Mouse (Mus musculus) heart, postnatal 14 days (tissue): ENCODE data around the gene Pdzd4. TPM values are rescaled to one million over a fixed set of nuclear protein-coding genes. Genes with fewer than 3 reads are reported as not detected.

Source experiments
- DNase-seq, 2 experiments: peaks; one replicate each; pipeline ENCODE4 v3.0.0; 2021 to 2022
- intact Hi-C: fragments of 180-260 bp; cut with DNase I; formaldehyde crosslinking; loops from one replicate; pipeline ENCODE4 v1.15.1; 2025
- long read RNA-seq, 2 experiments: library from polyadenylated mRNA; stranded (forward); transcript quantifications; one replicate each; pipeline ENCODE4 v2.0.0; 2021
- total RNA-seq, 2 experiments: library from RNA; stranded (reverse); gene quantifications; 2 replicates each; pipeline ENCODE4 v1.2.3; 2021

Pdzd4 gene
- total RNA-seq, result 1 to 10 TPM; 2.0 to 2.1 TPM
- long read RNA-seq, experiment 1, result 0 reads
- long read RNA-seq, experiment 2, result 0 reads

DNA sequence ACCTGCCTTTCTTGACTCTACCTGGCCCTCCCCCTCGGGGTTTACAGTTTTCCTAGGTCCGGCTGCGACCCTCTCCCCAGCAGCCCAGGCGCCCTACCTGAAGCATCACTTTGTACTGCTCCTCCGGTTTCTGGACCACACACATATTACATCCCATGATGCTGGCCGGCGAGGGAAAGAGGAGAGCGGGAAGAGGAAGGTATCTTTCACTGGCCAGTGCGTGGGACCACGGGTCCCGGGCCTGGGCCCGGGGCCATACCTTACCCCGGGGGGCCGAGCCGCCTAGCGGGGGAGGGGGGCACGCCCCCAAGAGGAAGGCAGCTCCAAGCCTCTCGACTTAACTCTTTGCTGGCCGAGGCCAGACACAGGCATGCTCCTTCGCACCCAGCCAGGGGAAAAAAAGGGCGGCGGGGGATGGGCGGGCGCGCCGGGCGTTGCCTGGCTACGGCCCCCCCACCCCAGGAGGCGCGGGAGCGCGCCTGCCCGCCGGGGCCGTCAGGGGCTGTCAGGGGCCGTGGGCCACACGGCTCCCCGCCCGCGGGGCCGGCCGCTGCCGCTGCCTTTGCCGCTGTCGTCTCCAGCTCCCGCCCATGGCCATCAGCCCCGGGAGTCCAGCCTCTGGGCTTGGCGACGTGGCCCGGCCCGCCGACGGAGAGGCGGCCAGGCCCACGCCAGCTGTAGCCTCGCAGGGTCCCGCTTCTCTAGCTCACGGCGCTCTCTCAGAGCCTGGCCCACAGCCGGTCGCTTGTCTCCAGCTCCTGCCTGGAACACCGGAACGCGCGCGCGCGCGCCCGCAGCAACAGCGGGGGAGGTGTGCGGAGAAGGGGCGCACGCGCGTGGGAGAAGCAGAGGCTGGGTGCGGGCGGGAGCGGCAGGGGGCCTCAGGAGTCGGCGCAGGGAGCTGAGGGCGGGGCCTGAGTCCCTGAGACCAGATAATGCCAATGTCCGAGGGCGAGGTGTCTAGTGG is at the start of gene Pdzd4:
Pdzd4 (minus strand) TSS at position 785 of the 967 bp plus-strand sequence.
- intact Hi-C loops, result no loop called here

DNA sequence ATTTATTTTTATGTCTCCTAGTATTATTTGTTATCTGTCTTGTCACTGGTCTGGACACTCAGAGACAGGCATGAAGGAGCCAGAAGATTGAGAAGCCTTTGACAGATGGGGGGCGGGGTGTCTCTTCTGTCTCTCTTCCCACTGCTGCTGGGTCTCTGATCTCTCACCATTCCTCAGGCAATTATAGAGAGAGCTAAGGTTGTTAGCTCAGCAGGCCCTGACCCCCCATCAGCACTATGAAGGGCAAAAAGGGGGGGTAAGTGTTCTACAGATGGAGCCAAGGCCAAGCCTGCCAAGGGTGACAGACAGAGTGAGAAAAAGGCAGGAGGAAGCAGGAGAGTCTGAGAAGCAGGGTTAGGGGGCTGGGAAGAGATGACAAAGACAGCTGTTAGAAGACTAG is 47.2 kb upstream of the Pdzd4 start:
- DNase-seq, result no peak
- intact Hi-C loops, result no loop called here

More for the DNA sequence above, at the start of gene Pdzd4:
- DNase-seq, result peak; percentile 56

DNA sequence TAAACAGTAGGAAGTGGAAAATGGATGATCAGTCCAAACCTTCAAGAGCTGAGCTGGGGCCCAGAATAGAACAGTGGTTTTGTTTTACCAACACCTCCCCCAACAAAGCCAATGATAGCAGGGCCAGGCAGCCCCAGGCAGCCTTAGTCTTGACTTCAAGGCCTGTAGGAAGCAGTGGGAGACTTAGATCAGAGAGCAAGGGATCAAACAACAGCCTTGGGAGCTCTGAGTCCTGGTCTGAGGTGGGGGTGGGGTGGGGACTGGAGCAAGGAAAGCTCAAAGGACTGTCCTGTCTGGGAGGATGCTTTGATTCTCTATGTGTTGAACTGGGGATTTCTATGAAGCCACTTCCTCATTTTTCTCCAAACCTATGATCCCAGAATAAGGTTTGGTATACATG is 46.7 kb upstream of the Pdzd4 start:
- DNase-seq, result no peak
- intact Hi-C loops, result no loop called here

- intact Hi-C loops, result no loop called here
- peak; percentile 37 to 38 for DNase-seq
These were observed 44.6 kb upstream of the Pdzd4 start for GRCm38 (mm10) chrX:73869334-73869733.

- intact Hi-C loops, result no loop called here
- no peak for DNase-seq
These were observed 43.1 kb upstream of the Pdzd4 start for GRCm38 (mm10) chrX:73867852-73868251.

DNA sequence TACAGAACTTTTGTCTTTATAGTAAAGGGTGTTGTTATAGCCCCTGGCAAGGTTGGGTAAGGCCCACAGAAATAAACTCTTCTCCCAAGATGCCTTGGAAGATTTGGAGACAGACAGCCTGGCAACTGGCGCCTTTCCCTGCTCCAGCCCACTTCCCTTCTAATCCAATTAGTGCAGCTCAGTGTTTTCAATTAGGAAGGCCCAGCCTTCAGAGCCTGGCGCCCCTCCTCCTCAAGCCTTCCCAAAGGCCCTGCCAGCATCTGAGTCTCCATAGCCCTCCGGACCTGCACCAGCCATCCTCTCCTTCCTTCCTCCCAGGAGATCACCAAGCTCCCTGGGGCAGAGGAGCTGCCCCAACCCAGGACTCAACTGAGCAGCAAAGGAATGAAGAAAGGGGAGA is 42.5 kb upstream of the Pdzd4 start:
- DNase-seq, result no peak
- intact Hi-C loops, result no loop called here

DNA sequence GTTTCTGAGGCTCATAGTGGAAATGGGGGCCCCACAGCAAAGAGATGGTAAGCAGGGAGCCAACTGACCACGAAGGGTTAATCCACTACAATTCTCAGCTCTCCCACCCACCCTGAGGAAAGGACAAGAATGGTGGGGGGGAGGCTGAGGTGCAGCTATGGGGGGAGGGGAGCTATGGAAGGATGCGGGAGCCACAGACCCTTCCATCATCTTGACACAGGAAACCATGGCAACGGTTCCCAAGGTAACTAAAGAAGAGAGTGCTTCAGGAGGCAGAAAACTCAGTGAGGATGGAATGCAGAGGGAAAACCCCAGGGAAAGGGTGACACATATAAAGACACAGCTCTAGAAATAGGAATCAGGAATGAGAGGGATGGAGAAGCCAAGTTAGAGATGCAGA is 39.9 kb upstream of the Pdzd4 start:
- intact Hi-C loops, result no loop called here

GRCm38 (mm10) chrX:73855087-73855408 is 30.3 kb upstream of the Pdzd4 start:
- intact Hi-C loops, result no loop called here
- peak in 1 of 2 experiments; percentile 18 for DNase-seq

More for the DNA sequence above, 39.9 kb upstream of the Pdzd4 start:
- DNase-seq, result no peak

- intact Hi-C loops, result no loop called here
- peak in 1 of 2 experiments; percentile 1 for DNase-seq
These were observed 29.7 kb upstream of the Pdzd4 start for GRCm38 (mm10) chrX:73854326-73855086.

DNA sequence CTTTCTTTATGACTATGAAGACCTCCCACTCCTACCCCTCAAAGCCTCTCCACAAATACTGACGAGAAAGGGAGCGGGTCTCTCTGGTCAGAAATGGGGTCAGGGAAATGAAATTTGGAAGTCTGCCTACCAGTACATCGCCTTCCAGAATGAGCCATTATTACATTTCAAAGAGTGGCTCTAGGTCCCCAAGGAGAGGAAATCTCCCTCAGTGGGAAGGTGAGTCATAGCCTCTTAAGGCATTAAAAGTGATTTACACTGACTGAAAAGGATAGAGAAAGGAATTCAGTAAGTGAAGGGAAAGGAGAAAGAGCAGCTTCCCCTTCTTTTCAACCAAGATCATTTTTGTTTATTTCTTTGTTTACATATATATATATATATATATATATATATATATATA is 11.9 kb upstream of the Pdzd4 start:
- intact Hi-C loops, result no loop called here
- DNase-seq, result no peak

DNA sequence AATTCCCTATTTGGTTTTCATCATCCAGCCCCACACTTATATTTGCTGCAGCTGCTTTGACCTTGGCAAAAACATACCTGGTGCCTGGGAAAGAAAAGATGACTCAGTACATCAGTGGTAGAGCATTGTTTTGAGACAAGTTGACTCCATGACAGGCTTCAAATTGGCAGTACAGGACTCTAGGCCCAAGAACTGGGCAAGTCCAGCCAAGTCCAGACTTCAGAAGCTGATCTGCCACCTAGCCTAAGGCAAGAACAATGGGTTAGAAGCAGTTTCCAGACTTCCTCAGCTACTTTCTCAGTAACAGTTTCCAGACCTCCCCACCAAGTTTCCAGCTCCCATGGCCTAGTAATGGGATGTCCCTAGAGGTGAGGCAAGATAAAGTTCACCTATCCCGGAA is 11.0 kb upstream of the Pdzd4 start:
- intact Hi-C loops, result no loop called here
- no peak for DNase-seq

DNA sequence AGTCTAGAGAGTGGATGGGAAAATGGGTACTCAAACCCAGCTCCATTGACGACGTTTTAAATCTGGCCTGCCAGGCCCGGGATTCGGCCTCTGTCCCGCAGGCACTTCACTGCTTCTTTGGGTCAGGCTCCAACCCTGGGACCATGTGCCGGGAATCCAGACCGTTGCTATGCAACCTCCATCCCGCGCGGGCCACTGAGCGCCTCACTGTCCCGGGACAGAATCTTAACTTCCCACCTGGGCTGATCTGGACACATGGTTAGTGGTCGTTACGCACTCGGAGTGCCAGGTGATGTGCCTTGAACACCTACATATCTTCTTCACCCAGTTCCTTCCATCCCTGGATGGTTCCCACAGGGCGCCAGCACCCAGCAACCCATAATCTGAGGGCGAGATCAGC is 1.0 kb downstream of the Pdzd4 start:
- DNase-seq, result no peak

DNA sequence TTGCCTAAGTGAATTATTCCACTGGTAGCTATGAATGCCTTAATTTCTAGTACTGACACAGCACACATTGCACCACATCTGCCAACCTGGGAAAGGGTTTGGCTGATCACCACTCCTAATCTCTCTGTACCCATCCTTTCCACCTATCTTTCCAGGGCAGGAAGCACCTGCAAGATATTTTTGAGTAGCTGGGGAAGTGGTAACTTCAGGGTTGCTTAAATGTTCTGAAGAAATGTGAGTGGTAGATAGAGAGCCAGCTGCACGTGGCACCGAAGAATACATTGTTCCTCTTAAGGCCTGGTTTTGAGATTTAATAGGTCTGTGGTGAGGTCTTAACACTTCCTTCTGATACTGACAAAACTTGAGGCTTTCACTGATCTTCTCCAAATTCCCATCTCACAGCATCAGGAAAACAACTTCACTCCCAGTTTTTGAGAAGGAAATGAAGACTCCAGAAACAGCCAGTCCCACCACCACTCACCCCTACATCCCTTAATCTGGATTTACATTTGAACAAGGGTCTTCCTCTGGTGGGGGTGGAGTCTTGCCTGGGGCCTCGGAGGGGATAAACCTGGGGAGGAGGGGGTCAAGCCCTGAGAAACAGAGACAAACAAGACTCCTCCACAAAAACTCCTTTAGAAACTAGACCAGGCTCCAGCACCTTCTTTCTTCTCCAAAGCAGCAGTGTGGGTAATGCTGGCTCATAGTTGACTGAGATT is 8.0 kb downstream of the Pdzd4 start:
- no peak for DNase-seq
- intact Hi-C loops, result no loop called here

More for the DNA sequence above, 1.0 kb downstream of the Pdzd4 start:
- intact Hi-C loops, result no loop called here

GRCm38 (mm10) chrX:73815072-73815471 is 9.7 kb downstream of the Pdzd4 start:
- no peak for DNase-seq
- intact Hi-C loops, result no loop called here

DNA sequence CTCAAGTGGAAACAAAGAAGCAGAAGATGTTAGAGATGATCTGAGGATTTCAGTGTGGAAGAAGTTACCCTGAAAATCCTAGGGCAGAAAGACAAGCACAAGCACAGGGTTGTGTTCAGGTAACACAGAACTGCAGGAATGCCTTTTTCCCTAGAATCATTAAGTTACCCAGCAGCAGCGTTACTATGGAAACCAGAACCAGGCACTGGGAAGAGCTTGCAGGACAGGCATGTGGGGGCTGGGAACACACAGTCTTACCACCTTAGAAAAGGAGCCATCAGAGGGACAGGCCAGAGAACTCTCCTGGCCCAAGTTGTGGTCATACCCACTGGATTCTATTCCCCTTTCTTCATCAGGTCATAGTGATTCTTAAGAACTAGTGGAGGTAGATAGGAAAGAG is 19.0 kb downstream of the Pdzd4 start:
- intact Hi-C loops, result no loop called here

GRCm38 (mm10) chrX:73798502-73798901 is 26.3 kb downstream of the Pdzd4 start:
- DNase-seq, result peak; percentile 77 to 82
- intact Hi-C loops, result loop anchor here (2.0 to 10.0 kb wide), 3 partner anchors 96 to 616 kb away; no protein-coding TSS in a partner anchor

More for the DNA sequence above, 19.0 kb downstream of the Pdzd4 start:
- DNase-seq, result no peak

DNA sequence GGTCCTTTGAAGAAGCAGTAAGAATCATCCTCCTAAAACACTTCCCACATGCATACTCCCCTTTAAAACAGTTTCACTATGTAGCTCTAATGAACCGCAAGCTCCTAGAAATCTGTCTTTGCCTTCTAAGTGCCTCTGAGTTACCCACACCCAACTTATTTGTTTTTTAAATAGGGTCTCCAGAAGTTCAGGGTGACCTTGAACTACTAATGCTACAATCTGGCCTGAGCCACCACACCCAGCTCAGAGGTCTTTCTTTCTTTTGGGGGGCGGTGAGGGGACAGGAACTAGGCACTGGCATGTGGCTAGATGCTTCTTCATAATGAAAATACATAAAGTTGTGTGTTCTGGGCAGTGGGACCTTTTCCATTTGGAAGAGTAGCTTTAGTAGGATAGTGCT is 27.3 kb downstream of the Pdzd4 start:
- DNase-seq, result no peak
- intact Hi-C loops, result loop anchor here (10.0 kb wide), 1 partner anchor 617 kb away; no protein-coding TSS in a partner anchor

- no peak for DNase-seq
- intact Hi-C loops, result loop anchor here (10.0 kb wide), 1 partner anchor 621 kb away; no protein-coding TSS in a partner anchor
These were observed 31.3 kb downstream of the Pdzd4 start for GRCm38 (mm10) chrX:73793505-73793904.

DNA sequence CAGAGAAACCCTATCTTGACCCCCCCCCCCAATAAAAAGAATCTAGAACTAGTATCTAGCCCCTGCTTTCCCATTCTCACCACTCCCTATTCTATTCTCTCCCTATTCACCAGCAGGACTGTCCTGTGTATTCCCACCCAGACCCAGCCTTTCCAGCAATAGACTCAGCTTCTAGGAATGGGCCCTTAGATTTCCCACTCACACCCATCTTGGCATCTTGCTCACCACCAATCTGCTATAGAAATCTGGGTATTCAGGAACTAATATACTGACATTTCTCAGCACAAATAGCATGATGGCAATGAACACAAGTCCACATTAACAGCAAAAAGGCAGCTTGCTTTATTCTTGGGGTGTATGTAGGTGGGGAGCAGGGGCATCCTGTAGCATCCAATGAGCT is 31.7 kb downstream of the Pdzd4 start:
- intact Hi-C loops, result loop anchor here (10.0 kb wide), 1 partner anchor 622 kb away; no protein-coding TSS in a partner anchor

GRCm38 (mm10) chrX:73788501-73788900 is 36.3 kb downstream of the Pdzd4 start:
- DNase-seq, result no peak
- intact Hi-C loops, result no loop called here

More for the DNA sequence above, 31.7 kb downstream of the Pdzd4 start:
- DNase-seq, result no peak
